Mouse (Mus musculus): ENCODE data around the gene Tec. TPM values are rescaled to one million over a fixed set of nuclear protein-coding genes. Genes with fewer than 3 reads are reported as not detected.
A peak's percentile ranks its signal among the peaks of the same experiment; 100 is the strongest.

The Tec gene
- total RNA-seq, 2 experiments from 2014 or later = 13.6 to 16.1 TPM

DNA sequence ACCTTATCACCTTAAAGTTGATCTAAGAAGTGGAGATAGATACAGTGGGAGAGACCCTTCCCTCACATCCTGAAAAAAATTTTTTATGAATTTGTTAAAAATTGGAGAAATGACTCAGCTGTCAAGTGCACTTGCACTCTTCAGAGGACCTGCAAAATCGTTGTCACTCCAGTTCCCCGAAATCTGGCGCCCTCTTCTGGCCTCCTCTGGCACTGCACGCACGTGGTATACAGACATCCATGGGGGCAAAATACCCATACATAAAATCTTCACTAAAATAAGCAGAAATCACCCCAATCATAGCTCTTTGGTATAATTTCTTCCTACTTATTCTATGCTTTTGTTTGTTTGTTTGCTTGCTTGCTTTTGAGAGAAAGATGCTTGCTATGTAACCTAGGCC, 25.7 kb upstream of the Tec start:
- intact Hi-C loops (cut with DNase I) = no loop called here
- no peak for DNase-seq

DNA sequence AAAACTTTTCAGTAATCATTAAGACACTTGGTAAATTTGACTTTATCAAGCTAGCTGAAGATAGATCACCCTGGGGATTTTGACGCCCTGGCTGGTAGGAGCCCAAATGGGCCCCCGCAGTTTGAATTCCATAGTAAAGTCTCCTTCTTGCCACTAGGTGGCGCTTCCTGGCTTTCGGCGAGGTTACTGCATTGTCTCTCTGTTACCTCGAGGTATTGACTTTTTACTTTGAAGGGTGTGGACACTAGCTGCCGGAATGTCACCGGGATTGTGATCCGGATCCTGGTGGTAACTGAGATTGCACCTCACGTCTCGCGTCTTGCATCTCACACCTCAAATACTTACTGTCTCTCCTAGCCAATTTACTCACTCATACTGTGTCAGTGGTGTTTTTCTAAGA, 23.3 kb upstream of the Tec start:
- intact Hi-C loops (cut with DNase I) = no loop called here
- peak; percentile 31 for DNase-seq

DNA sequence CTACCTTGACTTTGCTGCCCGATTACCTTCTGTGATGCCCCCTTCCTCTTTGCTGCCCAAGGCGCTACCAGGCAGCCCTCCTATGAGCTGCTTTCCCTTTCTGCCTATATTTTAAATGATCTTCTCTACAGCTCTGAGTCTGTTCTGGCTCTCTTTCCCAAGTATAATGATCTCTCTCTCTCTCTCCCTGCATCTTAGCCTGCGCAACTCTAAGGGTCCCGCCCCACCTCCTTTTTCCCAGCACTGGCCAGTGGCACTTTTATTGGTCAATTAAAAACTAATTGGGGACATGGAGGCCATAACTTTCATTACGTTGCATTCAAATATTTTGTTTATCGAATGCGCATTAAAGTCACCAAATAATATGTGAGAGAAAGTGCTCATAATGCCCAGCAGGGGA, 20.0 kb upstream of the Tec start:
- intact Hi-C loops (cut with DNase I) = no loop called here
- DNase-seq = no peak

DNA sequence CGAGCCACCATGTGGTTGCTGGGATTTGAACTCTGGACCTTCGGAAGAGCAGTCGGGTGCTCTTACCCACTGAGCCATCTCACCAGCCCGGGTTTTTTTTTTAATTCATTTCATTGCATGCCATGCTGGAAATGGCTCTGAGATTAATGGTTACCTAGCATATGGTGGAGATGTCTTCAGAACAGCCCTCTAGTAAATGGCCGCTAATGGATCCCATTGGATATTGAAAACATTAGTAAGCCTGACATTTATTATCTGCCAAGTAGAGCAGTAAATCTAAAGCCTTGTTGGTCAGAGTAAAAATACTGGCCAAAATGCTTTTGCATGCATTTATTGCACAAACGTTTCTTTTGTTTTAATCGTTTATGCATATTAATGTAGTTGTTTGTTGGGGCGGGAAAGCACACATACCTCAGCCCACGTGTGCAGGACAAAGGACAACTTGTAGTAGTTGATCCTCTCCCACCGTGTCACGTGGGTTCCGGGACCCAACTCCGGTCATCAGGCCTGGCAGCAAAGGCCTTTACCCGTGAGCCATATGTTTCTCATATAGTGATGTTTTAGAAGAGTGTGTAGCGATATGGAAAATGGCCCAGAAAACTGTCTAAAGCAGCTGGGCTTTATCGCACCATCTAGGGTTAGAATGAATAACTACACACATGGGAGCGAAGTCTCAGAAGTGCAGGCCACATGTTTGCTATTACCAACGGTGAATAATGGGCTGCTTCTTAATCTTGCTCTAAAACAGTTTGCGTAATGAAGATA, 18.4 kb upstream of the Tec start:
- no peak for DNase-seq
- intact Hi-C loops (cut with DNase I) = no loop called here

DNA sequence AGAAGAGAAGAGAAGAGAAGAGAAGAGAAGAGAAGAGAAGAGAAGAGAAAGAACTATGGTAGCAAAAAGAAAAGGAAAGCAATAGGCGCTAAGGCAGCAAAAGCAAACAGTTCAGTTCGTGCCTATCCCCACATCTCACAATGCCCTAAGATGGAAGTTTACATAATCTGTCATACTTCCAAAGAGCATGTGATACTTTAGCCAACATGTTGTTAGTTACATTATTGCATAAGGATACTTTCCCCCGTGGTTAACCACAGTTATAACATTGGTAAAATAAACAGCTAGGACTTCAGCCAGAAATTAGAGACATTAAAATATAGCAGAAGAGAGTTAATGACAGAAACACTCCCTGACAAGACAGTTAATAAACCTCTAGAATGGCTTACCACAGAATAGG, 15.4 kb upstream of the Tec start:
- no peak for DNase-seq
- intact Hi-C loops (cut with DNase I) = no loop called here

DNA sequence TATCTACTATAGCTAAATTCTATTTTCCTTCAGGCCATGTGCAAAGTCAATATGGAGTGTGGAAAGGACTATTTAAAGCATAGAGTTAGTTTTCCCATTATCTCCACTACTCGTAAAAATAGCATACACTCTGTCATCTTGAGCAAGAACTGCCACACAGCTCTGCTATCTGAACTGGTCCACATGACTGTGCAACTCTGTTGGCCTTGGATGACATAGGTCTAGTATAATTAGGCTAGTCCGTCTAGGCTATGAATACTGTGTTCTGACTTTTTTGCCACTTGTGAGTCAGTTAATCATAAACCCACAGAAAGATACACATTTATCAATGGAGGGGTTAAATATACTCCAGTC, 14.1 kb upstream of the Tec start:
- intact Hi-C loops (cut with DNase I) = no loop called here

DNA sequence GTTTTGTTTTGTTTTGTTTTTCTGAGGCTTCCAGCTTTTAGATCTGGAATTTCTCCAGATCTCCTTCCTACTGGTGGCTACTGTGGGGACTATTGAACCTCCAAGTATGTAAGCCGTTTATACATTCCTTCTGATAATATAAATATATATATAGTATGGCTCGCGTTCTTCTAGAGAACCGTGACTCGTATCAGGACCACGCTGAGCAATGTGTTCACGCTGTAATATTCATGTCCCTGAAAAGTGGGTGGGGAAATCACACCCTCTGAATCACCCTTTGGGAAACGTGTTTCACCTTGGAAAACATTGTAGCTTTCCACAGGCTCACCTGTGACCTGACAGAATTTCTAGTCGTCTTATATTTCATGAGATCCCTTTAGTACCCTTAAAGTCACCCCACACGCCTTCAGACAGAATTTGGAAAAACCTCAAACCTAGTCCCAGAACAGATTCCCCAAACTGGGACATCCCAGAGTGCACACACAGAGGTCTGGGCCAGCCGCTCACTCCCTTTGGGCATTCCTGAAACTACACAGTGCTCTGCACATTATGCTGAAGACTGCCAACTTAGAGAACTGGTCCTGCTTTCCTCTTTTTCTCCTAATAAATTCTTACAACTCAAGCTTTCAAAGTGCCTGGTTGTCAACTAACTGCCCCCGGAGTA, 13.6 kb upstream of the Tec start:
- intact Hi-C loops (cut with DNase I) = no loop called here
- no peak for DNase-seq

More for the DNA sequence above, 14.1 kb upstream of the Tec start:
- DNase-seq = no peak

DNA sequence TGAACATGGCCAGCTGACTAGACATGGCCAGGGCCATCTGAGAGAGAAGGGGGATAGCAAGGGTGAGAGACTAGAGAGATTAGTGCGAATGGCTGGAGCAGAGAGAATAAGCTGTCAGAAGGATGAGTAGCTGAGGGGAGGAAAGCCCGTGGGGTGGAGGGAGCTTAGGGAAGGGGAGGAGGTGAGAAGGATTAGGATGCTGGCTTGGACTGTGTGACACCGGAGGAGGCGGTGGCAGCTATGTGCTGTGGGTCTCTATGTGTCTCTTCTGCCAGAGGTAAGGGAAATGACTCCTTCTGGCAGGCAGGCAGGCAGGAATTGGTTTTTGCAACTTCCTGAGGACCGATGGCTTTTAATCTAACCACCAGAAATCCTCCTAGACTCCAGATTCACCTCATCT, 11.5 kb upstream of the Tec start:
- DNase-seq = no peak
- intact Hi-C loops (cut with DNase I) = no loop called here

DNA sequence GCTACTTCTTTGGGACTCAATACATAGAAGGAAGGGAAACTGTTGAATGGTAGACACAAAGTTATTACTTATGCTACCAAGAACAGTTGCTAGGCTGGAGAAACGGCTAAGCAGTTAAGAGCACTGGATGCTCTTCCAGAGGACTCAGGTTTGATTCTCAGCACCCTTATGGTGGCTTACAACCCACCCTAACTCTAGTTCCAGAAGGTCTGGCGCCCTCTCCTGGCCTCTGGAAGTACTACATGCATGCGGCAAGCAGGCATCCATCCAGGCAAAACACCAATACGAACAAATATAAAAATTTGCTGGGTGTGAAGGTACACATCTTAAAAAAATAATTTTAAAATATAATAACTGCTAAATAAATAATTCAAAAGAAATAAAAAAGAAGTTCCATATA, 2.8 kb upstream of the Tec start:
- no peak for DNase-seq
- intact Hi-C loops (cut with DNase I) = no loop called here

DNA sequence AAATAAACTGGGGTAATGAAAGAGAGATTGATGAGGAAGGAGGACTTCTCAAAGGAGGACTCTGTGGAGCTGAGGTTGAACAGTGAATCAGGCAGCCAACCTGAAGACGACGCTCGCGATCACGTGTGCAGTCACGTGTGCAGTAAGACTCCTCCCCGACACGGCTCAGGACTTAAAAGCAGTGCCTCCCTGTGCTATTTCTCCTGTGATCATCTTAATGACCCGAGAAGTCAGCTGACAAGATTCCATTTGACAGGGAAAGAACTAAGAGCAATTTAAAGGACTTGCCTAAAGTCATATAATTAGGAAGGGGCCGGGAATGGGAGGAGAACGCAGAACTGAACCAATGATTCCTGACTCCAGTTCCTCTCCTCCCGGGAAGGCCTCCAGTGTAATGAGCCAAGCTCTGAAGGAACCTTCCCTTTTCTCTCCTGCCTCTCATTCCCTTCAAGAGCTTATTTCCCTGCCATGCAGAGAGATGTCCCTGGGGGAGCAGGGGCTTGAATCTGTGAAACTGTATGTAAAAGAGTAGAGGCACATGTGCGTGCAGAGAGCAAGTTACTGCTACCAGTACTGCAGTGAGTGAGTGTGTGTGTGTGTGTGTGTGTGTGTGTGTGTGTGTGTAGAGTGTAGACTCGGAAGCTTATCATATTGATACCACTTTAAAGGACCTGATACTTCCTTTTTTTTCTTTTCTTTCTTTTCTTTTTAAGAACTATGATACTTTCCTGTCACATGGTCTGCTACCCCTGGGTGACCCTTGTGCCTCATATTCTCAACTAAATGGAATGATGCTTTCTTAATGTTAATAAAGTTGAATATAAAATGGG, 1.7 kb upstream of the Tec start:
- intact Hi-C loops (cut with DNase I) = no loop called here
- DNase-seq = no peak

DNA sequence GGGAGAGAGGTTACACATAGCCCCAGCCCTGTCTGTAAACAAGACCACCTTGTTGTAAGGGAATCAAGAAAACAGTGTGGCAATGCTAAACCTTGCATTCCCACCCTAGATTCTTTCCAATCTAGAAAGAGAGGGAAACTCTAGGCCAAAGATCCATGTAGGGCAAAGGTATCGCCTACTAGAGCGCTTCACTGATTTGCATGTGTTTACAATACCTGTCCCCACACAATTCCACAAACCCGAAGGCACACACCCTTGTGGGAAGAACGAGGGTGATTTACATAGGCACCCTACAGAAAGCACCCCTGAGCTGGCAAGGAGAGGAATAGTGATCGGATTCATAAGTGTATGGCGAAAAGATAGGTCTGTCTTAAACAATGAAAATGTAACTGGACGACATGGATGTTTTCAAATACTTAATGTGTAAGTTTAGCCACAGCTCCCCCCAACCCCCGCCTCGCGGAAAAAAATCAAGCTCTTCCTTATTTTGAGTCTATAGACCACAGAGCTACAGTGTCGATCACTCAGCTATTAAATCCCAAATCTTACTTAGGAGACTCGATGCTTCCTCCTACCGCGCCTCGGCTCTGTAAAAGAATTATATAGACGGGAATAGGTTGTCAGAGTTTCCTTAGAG, 1.1 kb downstream of the Tec start:
- no peak for DNase-seq
- intact Hi-C loops (cut with DNase I) = no loop called here

DNA sequence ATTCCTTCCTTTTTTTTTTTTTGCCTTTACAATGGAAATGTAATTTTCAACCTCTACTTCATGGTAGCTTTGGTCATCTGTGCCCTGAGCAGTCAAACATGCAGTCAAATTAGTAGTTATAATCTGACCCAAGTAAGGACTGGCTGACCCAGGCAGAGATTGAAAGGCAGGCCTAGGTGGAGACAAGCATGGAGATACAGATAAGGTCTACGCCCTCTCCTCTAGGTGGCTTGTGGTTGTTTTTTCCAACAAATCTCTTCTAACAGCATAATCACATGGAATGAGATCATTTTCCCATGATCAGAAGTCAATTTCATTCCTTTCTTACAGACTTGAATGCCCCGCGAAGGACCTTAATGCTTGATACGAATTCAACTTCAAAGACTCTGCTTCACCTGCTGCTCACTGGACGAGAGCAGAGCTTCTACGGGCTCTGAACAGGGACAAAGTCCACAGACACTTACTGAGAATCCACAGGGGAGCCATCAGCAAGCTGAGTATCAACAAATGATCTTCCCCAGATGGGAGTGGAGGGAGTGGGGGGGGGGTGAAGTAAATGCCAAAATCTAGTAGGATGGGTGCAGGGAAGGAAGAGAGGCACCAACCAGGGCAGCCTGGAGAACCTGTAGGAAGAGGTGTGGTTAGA, 1.9 kb downstream of the Tec start:
- no peak for DNase-seq
- intact Hi-C loops (cut with DNase I) = no loop called here

DNA sequence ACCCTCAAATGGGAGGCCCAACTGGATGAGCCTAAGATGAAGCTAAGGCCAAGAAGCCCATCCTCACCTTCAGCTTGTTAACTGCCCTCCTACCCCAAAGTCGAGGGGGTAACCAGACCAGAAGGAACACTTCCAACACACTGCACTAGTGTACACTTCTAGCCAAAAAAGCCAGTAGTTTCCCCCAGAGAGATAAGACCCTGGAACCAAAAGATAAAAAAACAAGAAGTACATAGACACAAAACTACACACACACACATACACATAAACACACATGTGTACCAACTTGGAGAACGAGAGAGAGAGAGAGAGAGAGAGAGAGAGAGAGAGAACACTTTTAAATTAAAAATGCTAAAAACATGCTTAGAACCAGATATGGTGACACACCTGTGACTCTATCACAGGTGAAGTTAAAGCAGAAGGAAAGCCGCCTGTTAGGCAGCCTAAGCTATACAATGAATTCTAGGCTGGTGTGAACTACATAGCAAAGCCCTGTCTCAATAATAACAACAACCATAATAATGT, 3.6 kb downstream of the Tec start:
- no peak for DNase-seq
- intact Hi-C loops (cut with DNase I) = no loop called here

DNA sequence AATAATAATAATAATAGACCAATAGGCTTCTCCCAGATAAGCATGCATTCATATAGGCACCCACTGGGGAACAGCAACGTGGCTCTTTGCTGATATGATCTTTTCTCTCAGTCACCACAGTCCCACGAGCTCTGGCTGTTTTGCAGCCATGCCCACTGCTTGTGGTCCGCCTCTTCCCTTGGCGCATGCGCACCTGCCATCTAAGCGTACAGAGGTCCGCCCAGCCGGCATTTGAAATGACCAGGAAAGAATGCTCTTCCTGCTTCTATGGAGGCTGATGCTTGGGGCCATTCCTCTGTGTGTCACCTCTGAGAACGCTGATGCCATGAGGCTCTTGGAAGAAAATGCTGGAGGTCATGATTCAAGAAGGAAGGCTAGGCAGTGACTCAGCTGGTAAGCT, 5.1 kb downstream of the Tec start:
- intact Hi-C loops (cut with DNase I) = no loop called here
- no peak for DNase-seq

DNA sequence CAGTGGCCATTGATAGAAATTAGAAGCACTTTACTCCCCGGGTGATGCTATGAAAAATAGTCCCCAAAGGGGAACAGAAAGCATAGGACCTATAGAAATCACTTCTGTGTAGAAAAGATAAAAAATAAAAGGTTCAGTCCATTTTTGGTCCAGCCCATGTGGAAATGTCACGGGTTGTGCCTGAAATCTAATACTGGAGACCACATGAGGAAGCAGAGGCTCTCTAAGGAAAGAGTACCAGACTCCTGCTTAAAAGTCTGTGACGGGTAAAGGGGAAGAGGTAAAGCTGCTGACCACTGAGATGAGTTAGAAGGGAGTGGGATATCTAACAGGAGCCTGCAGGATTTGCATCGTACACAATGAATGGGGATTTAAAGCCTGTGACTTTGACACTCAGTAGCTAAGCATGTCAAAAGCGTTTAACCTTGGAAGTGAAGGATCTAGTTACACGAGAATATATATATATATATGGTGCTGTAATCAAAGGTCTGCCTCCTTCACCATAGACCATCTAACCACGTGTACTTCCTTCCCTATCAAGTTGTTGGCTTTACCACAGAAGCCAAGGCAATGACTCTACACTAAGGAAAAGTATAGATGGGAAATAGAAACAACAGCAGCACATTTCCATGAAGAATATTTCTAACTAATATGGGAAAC, 6.4 kb downstream of the Tec start:
- DNase-seq = no peak
- intact Hi-C loops (cut with DNase I) = no loop called here

DNA sequence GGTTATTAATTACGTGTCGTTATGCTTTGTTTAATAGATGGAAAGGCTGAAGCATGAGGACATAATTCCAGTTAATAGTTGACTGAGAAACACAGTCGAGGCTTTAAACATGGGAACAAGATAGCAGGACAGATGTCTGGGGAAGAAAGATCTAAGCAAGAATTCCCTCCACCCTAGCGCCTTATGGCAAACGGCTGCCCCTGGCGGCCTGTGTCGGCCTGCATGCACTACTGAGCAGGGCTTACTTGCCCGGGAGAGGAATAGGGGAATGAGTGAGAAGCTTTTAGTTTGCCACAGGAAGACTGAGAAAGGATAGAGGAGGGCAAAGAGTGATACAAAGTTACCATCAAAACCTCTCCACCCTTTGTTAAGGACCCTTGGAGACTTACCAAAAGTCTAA, 7.4 kb downstream of the Tec start:
- intact Hi-C loops (cut with DNase I) = no loop called here
- no peak for DNase-seq

DNA sequence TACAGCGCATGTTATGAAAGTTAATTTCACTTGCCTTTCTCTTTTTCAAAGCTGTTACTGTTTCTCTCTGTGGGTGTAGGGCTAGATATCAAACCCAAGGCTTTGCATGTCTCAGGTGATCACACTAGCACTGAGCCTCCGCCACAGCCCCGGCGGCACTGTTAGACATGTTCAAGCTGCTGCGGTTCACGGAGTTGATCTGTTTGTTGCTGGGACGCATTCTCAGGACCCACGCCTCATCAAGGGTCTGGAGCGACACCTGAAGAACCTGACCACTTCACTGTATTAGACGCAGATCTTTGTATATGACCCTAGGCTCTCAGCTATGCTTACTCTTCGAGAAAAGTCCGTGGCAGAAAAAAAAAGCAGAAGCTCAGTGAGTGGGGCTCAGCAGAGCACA, 10.0 kb downstream of the Tec start:
- intact Hi-C loops (cut with DNase I) = no loop called here
- no peak for DNase-seq

DNA sequence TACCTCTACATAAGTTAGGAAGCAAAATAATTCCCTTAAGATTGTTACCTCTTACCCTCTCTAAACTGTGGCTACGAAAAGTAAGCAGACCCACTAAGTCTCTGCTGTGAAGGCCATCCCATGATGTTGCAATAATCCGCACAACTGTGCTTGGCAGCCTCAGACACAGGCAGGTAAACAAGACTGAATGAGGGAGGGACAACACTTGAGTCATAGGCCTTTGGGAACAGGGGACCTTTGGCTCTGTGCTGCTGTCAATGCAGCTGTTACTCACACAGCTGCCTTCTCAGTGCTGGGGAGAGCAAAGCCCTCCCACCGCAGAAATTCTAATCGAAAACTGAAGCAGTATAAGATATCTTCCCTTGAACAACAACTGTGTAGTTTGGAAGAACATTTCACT, 10.5 kb downstream of the Tec start:
- DNase-seq = no peak
- intact Hi-C loops (cut with DNase I) = no loop called here

DNA sequence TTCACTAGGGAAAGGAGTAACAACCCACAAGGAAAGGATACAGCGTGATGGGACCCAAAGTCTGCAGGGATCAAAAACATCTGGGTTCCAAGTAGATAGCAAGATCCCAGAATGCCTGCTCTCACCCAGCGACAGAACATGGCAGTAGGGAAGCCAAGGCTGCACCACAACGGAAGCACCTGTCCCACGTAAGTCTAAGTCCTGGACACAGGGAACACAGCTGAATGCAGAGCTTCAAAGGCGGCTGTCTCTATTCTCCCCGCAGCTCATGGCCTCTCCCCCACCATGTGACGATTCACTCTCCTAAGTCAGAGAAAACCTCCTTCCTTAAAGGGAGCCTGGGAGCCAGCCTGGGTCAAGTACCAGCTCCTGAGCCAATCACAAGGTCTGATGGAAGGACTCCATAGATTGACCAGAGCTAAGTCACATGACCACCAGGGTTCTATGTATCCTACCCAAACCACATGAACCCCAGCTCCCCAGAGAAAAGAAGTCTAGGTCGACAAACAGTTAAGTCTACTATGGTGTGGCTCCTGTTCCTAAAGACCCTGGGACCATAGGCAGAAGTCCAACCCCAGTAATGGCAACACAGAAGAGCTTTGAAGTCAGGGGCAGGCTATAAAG, 11.9 kb downstream of the Tec start:
- intact Hi-C loops (cut with DNase I) = no loop called here
- DNase-seq = no peak

DNA sequence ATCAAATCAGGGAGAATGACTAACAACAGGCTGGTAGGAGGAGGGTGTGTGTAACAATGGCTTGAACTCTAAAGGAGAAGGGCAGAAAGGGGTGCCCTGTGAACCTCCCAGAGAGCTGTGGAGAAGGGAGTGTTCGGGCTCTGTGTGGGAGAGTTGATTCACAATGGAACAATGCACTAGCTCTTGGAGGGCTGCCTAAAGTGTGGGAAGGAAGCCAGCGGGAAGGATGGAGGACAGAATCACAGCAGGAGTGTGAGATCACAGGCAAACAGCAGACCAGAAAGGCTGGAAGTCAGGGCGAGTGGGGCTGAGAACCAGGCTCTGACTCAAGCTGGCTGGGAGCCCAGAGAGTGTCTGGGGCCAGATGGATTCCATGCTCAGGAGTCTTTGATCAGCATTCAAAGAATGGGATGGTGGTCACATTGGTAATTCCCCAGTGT, 12.6 kb downstream of the Tec start:
- intact Hi-C loops (cut with DNase I) = no loop called here
- peak; percentile 93 for DNase-seq
